In the genomic region with DNA sequence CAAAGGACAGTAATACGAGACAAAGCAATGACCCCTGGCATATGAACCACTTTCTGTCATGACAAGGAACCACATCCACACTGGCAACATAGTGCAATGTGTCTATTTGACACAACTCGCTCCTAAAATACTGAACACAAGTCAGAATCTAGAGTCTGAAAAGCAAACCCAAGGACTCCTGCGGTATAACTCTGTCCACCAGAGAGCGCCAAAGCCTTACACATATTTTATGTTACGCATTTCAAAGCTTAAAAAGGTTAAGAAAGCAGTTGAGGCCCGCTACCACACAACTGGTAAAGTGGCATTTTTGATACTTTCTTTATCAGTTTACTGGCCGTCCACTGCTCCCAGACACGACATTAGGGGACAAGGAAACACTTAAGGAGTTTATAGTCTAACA, we compare ENCODE assay signal across 8 mouse cellular contexts. TPM values are rescaled to one million over a fixed set of nuclear protein-coding genes. Genes with fewer than 3 reads are reported as not detected.
DNase-seq lines count a peak whose midpoint lies in the region; ATAC-seq lines count a peak whose summit lies in the region.

No protein-coding gene starts in this region.

- H3K9me3 ChIP-seq in forebrain, embryonic 13.5 days (replicated peaks): no peaks in the 10 kb centered on the region
- no peaks in the 10 kb centered on the region for H3K9me3 ChIP-seq in forebrain, embryonic 15.5 days
- H3K9me3 ChIP-seq in heart, embryonic 10.5 days: no peaks in the 10 kb centered on the region

- peak; percentile 59 for DNase-seq in MEL-GATA-1-ER (ENCODE audit: extremely low read depth, low read depth)
- peak; percentile 70 to 84 for DNase-seq in cerebellum, postnatal 36 days
- DNase-seq in heart, embryonic 10.5 days (ENCODE audit: low spot score): peak; percentile 86
- DNase-seq in layer of hippocampus, adult 8-10 months (ENCODE audit: low spot score in 2 of 2): peak; percentile 61 to 90
- peak; percentile 78 for DNase-seq in lung, postnatal 25 days (ENCODE audit: low spot score)
- peak; percentile 53 to 68 for DNase-seq in spleen, postnatal 36 days (ENCODE audit: low spot score in 2 of 2)

- no peak overlapping the region for H3K9ac ChIP-seq in forebrain, embryonic 13.5 days
- H3K9ac ChIP-seq in forebrain, embryonic 15.5 days (replicated peaks): no peak overlapping the region

- 12% methylated on average over 8 of the region's 8 CpGs for WGBS in forebrain, embryonic 13.5 days
- WGBS in forebrain, embryonic 15.5 days: 5% methylated on average over 8 of the region's 8 CpGs
- WGBS in heart, embryonic 10.5 days: 12% methylated on average over 8 of the region's 8 CpGs

- no peak overlapping the region for H3K27ac ChIP-seq in forebrain, embryonic 13.5 days
- no peak overlapping the region for H3K27ac ChIP-seq in forebrain, embryonic 15.5 days (replicated peaks)
- no peak overlapping the region for H3K27ac ChIP-seq in heart, embryonic 10.5 days

- peak; percentile 14; the same call in 1 of the 2 replicates for ATAC-seq in forebrain, embryonic 13.5 days
- ATAC-seq in forebrain, embryonic 15.5 days (replicated peaks): no peak

- no peak overlapping the region for H3K4me2 ChIP-seq in forebrain, embryonic 13.5 days
- no peak overlapping the region for H3K4me2 ChIP-seq in forebrain, embryonic 15.5 days (replicated peaks)

- H3K36me3 ChIP-seq in forebrain, embryonic 13.5 days (ENCODE audit: poor library complexity, severe bottlenecking): no peaks in the 10 kb centered on the region
- H3K36me3 ChIP-seq in forebrain, embryonic 15.5 days: no peaks in the 10 kb centered on the region
- H3K36me3 ChIP-seq in heart, embryonic 10.5 days: no peaks in the 10 kb centered on the region

- H3K27me3 ChIP-seq in forebrain, embryonic 13.5 days: 0 out of 2 replicates have a peak, but pooled peaks cover 3% of the 10 kb centered on the region
- H3K27me3 ChIP-seq in forebrain, embryonic 15.5 days: no peaks in the 10 kb centered on the region
- no peaks in the 10 kb centered on the region for H3K27me3 ChIP-seq in heart, embryonic 10.5 days (ENCODE audit: insufficient read depth, poor library complexity, severe bottlenecking)

- H3K4me1 ChIP-seq in forebrain, embryonic 13.5 days: peaks cover 13% of the 10 kb centered on the region; the same call in 1 of the 2 replicates
- no peaks in the 10 kb centered on the region for H3K4me1 ChIP-seq in forebrain, embryonic 15.5 days
- no peaks in the 10 kb centered on the region for H3K4me1 ChIP-seq in heart, embryonic 10.5 days

- no peak overlapping the region for H3K4me3 ChIP-seq in forebrain, embryonic 13.5 days
- H3K4me3 ChIP-seq in forebrain, embryonic 15.5 days: no peak overlapping the region
- H3K4me3 ChIP-seq in heart, embryonic 10.5 days: no peak overlapping the region

RNA-seq across cellular contexts. Expression of a gene that starts 10.6 kb away (rescaled TPM):
- polyA plus RNA-seq in forebrain, embryonic 13.5 days (2015; fragmentation: Nextera tagmentation; extraction: Ambion mirVana): 8.9 and 9.4 TPM in 2 replicates
- 15.5 and 16.0 TPM in 2 replicates for polyA plus RNA-seq in forebrain, embryonic 15.5 days (2015; fragmentation: Nextera tagmentation; extraction: Ambion mirVana)
- polyA plus RNA-seq in heart, embryonic 10.5 days (2016; fragmentation: Nextera tagmentation; extraction: Ambion mirVana): 5.5 and 6.0 TPM in 2 replicates
- total RNA-seq in layer of hippocampus, adult 8-10 months (2022): 10 to 100 TPM; 57.6 to 59.7 (median 59.3) TPM
